Mouse (Mus musculus): ENCODE data around the gene AC170998.1.
"Not testable (repeated sequence)": the region's sequence is repeated elsewhere in the genome, so short reads cannot be mapped to it uniquely, and the experiment has no call there.

The AC170998.1 gene

DNA sequence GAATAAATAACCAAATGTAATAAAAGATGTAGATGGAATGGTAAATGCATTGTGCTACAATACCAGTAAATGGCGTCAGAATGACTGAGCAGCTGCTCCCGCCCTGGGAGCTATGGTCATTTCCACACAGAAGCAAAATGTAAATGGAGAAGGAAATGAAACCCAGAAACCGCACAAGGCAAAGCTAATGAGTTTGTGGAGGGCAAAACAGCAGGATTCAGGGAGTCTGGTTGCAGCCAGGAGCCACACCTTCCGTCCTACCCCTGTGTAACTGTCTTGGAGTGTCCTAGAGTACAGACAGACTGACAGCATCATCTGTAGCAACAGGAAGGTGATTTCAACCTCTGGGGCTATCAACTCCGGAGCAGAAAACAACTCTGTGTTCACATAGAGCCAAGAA, 30.6 kb downstream of the AC170998.1 start:
- peak; percentile 40 to 43 for DNase-seq (ENCODE audit: low read depth in 1 of 2, low spot score in 2 of 2)

- DNase-seq (ENCODE audit: low read depth in 1 of 2, low spot score in 2 of 2), result no peak
Observed at GRCm38 (mm10) chr17:28757470-28757869, 31.6 kb downstream of the AC170998.1 start.

DNA sequence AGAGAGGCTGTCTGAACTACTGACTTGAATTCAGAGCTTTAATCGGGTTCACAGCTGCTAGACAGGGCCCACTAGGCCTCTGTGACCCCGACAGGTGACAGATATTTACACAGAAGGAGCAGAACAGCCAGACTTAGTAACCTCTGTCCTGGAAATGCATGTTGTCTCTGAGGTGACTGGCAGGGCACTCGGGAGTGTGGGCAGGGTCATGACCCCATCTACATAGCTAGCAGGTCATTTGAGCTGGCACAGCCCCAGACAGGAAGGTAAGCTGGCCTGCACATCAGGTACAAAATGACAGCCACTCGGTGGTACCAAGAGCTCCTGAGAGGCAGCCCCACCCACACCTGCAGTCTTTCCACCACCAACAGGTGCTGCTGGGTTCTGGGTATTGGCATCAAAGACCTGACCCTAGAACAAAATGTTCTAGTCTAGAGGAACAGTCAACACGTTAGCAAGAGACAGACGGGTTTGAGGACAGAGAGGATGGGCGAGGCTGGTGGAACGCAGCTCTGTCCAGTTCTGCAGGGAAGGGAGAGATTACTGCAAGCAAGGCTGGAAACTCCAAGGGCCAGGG, 34.9 kb downstream of the AC170998.1 start:
- no peak for DNase-seq (ENCODE audit: low read depth in 1 of 2, low spot score in 2 of 2)

- peak; percentile 66 to 79 for DNase-seq (ENCODE audit: low read depth in 1 of 2, low spot score in 2 of 2)
Observed at GRCm38 (mm10) chr17:28761871-28762270, 36.0 kb downstream of the AC170998.1 start.

- no peak for DNase-seq (ENCODE audit: low read depth in 1 of 2, low spot score in 2 of 2)
Observed at GRCm38 (mm10) chr17:28766203-28766602, 40.3 kb downstream of the AC170998.1 start.

DNA sequence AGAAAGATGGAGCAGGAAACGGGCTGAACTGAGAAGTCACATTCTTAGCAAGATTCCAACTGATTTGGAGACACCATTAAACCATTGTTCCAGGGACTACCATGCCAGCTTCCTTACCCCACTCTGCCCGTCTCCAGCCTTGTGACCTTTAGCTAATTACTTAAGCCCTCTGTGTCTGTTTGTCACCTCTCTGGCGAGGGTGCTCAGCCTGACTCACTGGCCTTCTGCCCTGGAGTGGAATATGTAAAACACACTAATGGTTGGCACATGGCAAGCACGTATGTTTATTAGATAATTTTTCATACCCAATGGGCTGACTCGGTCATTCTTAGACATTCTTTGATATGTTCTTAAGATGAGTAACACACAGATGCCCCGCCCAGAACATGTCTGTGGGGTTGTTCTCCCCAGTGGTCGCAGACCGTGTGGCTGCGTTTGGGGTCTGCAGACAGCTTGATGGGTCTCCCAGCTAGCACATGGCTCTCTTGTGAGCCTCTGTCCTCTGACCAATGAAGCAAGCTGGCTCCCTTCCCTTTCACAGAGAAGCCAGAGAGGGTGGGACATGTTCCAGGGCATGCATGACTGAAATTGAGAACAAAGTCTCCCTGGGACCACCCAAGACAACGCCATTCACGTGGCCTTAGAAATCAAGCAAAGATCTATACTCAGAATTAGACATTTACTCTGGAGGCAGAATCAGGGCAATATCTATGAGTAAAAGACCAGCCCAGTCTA, 41.1 kb downstream of the AC170998.1 start:
- DNase-seq (ENCODE audit: low read depth in 1 of 2, low spot score in 2 of 2), result no peak

GRCm38 (mm10) chr17:28769121-28769874, 43.4 kb downstream of the AC170998.1 start, which contains the start of gene Mapk13:
TSS of gene Mapk13 (plus strand) at chr17:28769297.
- DNase-seq (ENCODE audit: low read depth in 1 of 2, low spot score in 2 of 2), result peak in 1 of 2 experiments; percentile 38

GRCm38 (mm10) chr17:28769875-28770421, 44.1 kb downstream of the AC170998.1 start:
- DNase-seq (ENCODE audit: low read depth in 1 of 2, low spot score in 2 of 2), result peak in 1 of 2 experiments; percentile 22

GRCm38 (mm10) chr17:28771289-28771688, 45.4 kb downstream of the AC170998.1 start:
- no peak for DNase-seq (ENCODE audit: low read depth in 1 of 2, low spot score in 2 of 2)

- DNase-seq (ENCODE audit: low read depth in 1 of 2, low spot score in 2 of 2), result not testable (repeated sequence)
Observed at GRCm38 (mm10) chr17:28774303-28774702, 48.4 kb downstream of the AC170998.1 start.

DNA sequence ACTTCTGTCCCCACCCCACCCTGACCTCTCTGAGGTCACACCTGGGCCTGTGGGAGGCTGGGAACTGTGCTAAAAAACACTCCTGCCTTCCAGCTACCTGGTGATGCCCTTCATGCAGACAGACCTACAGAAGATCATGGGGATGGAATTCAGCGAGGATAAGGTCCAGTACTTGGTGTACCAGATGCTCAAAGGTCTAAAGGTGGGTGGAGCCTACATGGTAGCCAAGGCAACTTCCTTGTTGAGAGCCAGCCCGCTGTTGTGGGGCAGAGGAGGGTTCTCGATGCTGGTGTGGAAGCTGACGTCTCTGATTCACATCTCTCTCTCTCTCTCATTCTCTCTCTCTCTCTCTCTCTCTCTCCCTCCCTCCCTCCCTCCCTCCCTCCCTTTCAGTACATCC, 49.3 kb downstream of the AC170998.1 start:
- DNase-seq (ENCODE audit: low read depth in 1 of 2, low spot score in 2 of 2), result no peak
